Mouse (Mus musculus) urinary bladder, adult 2 months (tissue): Measurements from ENCODE around the gene Napepld. TPM values are rescaled to one million over a fixed set of nuclear protein-coding genes. Genes with fewer than 3 reads are reported as not detected.
"Not testable (repeated sequence)": the region's sequence is repeated elsewhere in the genome, so short reads cannot be mapped to it uniquely, and the experiment has no call there.

Experiments
- DNase-seq: peaks from one replicate; pipeline ENCODE4 v3.0.0; 2022; ENCODE audit warnings: low spot score
- polyA plus RNA-seq: library from polyadenylated mRNA; depleted of rRNA; stranded (reverse); fragments of >200 nt; gene quantifications from 2 replicates; pipeline ENCODE4 v1.2.3, GENCODE M21; 2012

The Napepld gene
- polyA plus RNA-seq, 1 experiment = 2.1 TPM

GRCm38 (mm10) chr5:21706546-21706945 is 5.3 kb upstream of the Napepld start:
- DNase-seq = no peak

- no peak for DNase-seq
These were observed 2.5 kb upstream of the Napepld start for GRCm38 (mm10) chr5:21703708-21704107.

GRCm38 (mm10) chr5:21702873-21703475 is 1.8 kb upstream of the Napepld start:
- DNase-seq = no peak

- no peak for DNase-seq
These were observed 791 bp upstream of the Napepld start for GRCm38 (mm10) chr5:21702009-21702364.

- no peak for DNase-seq
These were observed 262 bp downstream of the Napepld start for GRCm38 (mm10) chr5:21700934-21701333.

GRCm38 (mm10) chr5:21700272-21700821 is 849 bp downstream of the Napepld start:
- DNase-seq = no peak

GRCm38 (mm10) chr5:21699555-21699954 is 1.6 kb downstream of the Napepld start:
- DNase-seq = not testable (repeated sequence)

- DNase-seq = no peak
These were observed 6.2 kb downstream of the Napepld start for GRCm38 (mm10) chr5:21694854-21695490.

- no peak for DNase-seq
These were observed 7.8 kb downstream of the Napepld start for GRCm38 (mm10) chr5:21693372-21693870.

GRCm38 (mm10) chr5:21692230-21692629 is 9.0 kb downstream of the Napepld start:
- no peak for DNase-seq

GRCm38 (mm10) chr5:21687042-21687441 is 14.2 kb downstream of the Napepld start:
- DNase-seq = no peak

GRCm38 (mm10) chr5:21685001-21685400 is 16.2 kb downstream of the Napepld start:
- no peak for DNase-seq

GRCm38 (mm10) chr5:21683811-21684210 is 17.4 kb downstream of the Napepld start:
- DNase-seq = no peak

- no peak for DNase-seq
These were observed 20.3 kb downstream of the Napepld start for GRCm38 (mm10) chr5:21680940-21681339.

GRCm38 (mm10) chr5:21680029-21680428 is 21.2 kb downstream of the Napepld start:
- no peak for DNase-seq

- DNase-seq = no peak
These were observed 22.8 kb downstream of the Napepld start for GRCm38 (mm10) chr5:21678363-21678762.

GRCm38 (mm10) chr5:21677939-21678338 is 23.3 kb downstream of the Napepld start:
- DNase-seq = no peak

- no peak for DNase-seq
These were observed 25.7 kb downstream of the Napepld start for GRCm38 (mm10) chr5:21675494-21675893.

GRCm38 (mm10) chr5:21675019-21675418 is 26.2 kb downstream of the Napepld start:
- no peak for DNase-seq

GRCm38 (mm10) chr5:21673742-21674141 is 27.5 kb downstream of the Napepld start:
- no peak for DNase-seq

- no peak for DNase-seq
These were observed 28.2 kb downstream of the Napepld start for GRCm38 (mm10) chr5:21672812-21673635.

GRCm38 (mm10) chr5:21669307-21669706 is 31.9 kb downstream of the Napepld start:
- DNase-seq = no peak
